Mouse (Mus musculus): ENCODE measurements around the gene Wdr70.

- no peak for TF ChIP-seq NANOG (IDR thresholded peaks at IDR 0.05; ENCODE audit: borderline replicate concordance, low read length)
- TF ChIP-seq CTCF (conservative IDR thresholded peaks at IDR 0.05; ENCODE audit: low read length) = no peak
- no peak for TF ChIP-seq POU5F1 (IDR thresholded peaks at IDR 0.05; ENCODE audit: borderline replicate concordance, low read length)
Observed at GRCm38 (mm10) chr15:7923281-7923680, 175.7 kb downstream of the Wdr70 start.

All from E14TG2a.4 (cell line).